Mouse (Mus musculus) leukemia stem cell, adult 10-12 weeks (primary cell): ENCODE data around the gene Hist1h3b. TPM values are rescaled to one million over a fixed set of nuclear protein-coding genes. Genes with fewer than 3 reads are reported as not detected.

Source experiments
- polyA plus RNA-seq: library from polyadenylated mRNA; stranded (reverse); fragments of >175 nt; gene quantifications from 2 replicates; pipeline ENCODE4 v1.2.3, GENCODE M21; 2012; ENCODE audit warnings: low replicate concordance

Hist1h3b gene
- 4.5 and 16.4 TPM in 2 replicates for polyA plus RNA-seq

DNA sequence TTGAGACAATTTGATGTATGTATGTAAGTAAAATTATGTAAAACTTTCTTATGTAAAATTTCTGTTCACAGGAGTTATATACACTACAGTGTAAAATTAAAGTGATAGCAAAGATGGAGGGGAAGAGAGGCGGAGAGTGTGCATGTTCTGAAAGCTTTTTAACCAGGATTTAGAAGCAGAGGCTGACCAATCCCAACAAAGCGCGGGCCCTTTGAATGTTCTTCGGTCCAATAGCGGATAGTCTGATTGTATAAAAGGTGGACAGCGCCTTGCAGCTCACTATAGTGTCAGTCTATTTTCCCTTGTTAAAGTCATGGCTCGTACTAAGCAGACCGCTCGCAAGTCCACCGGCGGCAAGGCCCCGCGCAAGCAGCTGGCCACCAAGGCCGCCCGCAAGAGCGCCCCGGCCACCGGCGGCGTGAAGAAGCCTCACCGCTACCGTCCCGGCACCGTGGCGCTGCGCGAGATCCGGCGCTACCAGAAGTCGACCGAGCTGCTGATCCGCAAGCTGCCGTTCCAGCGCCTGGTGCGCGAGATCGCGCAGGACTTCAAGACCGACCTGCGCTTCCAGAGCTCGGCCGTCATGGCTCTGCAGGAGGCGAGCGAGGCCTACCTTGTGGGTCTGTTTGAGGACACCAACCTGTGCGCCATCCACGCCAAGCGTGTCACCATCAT, at the start of gene Hist1h3b:
Hist1h3b (plus strand) TSS at position 201 of the 675 bp plus-strand sequence.

DNA sequence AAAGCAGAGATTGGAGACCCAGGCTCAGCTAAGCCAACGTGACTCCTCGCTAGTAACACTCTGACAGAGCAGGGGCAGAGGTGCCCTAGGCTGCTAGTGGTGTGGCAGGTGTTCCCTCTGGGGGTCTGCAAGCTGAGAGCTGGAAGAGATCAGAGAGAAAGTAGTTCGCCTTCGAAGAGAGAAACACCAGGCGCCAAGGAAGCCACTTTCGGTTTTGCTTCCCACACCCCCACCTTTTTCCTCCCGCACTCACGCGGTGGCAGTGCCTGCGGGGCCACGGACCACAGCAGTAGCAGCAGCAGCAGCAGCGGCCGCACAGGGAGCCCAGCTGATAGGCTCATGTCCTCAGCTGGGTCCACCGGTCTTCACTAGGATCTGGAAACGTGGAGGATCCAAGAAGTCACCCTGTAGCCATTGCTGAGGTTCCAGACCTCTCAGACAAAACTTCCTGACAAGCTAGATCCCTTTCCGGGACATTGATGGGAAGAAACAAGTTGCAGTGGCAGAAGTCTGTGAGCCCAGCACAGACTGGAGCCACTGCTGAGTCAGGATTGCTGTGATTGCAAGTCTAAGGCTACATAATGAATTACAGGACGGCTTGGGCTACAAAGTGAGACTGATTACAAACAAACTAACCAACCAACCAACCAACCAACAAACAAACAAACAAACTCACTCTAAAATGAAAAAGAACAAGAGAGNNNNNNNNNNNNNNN, 41.5 kb upstream of the Hist1h3b start, which contains the start of gene Hfe:
Hfe (minus strand) TSS at position 481 of the 716 bp plus-strand sequence.

DNA sequence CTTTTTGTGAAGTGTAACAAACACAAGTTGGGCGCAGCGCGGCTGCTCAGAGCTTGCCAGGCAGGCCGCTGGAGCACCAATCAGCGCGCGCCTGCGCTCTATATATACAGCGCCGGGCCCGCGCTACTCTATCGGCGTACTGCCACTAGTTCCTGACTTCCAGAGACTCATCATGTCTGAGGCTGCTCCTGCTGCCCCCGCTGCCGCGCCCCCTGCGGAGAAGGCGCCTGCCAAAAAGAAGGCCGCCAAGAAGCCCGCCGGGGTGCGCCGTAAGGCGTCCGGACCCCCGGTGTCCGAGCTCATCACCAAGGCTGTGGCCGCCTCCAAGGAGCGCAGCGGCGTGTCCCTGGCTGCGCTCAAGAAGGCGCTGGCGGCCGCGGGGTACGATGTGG, 13.4 kb upstream of the Hist1h3b start, which contains the start of gene Hist1h1c:
Hist1h1c (plus strand) TSS at position 132 of the 392 bp plus-strand sequence.

DNA sequence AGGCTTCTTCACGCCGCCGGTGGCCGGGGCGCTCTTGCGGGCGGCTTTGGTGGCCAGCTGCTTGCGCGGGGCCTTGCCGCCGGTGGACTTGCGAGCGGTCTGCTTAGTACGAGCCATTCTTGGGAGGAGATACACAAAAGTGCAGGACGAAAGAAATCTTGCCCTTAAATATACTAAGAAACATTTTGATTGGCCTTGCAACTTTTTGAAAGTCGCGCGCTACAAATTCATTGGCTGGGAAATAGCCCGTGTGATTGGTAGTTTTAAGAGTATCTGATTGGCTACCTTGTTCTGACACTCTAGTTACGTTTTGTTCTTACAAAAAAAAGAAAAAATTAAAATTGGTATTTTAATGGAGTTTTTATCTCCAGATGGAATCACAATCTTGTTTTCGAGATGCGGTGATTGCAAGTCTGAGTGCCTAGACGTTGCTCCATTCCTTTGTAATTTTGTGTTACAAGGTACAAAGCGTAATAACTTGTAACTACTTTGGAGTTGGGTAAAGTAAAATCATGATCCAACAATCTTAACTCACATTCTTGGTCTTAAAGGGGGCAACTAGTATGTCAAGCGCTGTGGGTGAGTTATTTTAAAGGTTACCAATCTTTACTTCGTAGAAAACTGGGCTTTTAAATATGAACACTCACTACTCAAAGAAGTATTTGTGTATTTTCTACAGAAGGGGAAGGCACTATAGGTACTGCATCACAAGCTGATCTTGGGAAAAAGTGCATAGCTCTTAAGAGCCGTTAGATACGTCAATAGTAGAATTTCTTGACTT, 6.5 kb upstream of the Hist1h3b start, which contains the start of gene Hist1h3c:
Hist1h3c (minus strand) TSS at position 222 of the 781 bp plus-strand sequence.

DNA sequence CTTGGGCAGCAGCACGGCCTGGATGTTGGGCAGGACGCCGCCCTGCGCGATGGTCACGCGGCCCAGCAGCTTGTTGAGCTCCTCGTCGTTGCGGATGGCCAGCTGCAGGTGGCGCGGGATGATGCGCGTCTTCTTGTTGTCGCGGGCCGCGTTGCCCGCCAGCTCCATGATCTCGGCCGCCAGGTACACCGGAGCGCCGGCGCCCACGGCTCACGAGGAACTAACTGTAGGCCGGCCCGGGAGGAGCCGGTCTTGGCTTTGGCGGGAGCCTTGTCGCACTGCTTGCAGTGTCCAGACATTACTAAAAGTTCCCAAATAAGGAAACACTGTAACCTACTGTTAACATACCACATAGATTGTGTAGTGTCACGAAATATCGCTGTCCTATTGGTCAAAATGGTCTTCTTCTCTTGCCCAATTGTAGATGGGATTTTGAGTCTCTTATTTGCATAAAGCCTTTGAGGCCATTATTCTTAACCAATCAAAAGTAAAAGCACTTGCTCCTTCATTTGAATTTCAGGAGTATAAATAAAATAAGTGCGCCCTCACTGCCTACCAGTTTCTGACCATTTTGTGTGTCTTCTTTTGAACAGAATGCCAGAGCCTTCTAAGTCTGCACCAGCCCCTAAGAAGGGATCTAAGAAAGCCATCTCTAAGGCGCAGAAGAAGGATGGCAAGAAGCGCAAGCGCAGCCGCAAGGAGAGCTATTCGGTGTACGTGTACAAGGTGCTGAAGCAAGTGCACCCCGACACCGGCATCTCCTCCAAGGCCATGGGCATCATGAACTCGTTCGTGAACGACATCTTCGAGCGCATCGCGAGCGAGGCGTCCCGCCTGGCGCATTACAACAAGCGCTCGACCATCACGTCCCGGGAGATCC, 5.6 kb upstream of the Hist1h3b start, which contains the start of gene Hist1h2bb:
Hist1h2bb (plus strand) TSS at position 534 of the 880 bp plus-strand sequence.

DNA sequence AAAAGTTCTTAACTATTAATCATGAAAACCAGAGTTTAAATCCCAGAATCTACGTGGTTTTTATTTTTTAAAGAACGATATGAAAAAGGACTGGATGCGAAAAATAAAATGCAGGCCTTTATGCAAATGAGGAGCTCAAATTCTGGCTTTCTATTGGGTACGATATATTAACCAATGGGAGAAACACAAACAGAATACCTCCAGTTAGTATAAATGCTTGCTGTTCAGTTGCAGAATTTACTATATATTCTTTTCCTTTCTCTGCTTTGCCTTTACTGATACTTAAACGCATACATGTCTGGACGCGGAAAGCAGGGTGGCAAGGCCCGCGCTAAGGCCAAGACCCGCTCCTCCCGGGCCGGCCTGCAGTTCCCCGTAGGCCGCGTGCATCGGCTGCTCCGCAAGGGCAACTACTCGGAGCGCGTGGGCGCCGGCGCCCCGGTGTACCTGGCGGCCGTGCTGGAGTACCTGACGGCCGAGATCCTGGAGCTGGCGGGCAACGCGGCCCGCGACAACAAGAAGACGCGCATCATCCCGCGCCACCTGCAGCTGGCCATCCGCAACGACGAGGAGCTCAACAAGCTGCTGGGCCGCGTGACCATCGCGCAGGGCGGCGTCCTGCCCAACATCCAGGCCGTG, 1.1 kb upstream of the Hist1h3b start, which contains the start of gene Hist1h2ab:
Hist1h2ab (plus strand) TSS at position 288 of the 639 bp plus-strand sequence.

DNA sequence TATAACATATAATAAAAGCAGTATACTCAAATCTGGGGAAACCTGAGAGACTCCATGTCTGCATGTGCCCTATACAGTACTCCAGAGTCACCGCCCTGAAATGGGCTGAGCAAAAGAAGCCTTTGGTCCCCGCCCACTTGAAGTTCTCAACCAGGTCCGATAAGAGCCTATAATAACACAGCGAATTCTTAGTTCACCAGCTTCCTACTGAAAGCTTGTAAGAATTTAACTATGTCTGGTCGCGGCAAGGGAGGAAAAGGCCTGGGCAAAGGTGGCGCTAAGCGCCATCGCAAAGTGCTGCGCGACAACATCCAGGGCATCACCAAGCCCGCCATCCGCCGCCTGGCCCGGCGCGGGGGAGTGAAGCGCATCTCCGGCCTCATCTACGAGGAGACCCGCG, 4.7 kb downstream of the Hist1h3b start, which contains the start of gene Hist1h4b:
Hist1h4b (plus strand) TSS at position 224 of the 400 bp plus-strand sequence.

DNA sequence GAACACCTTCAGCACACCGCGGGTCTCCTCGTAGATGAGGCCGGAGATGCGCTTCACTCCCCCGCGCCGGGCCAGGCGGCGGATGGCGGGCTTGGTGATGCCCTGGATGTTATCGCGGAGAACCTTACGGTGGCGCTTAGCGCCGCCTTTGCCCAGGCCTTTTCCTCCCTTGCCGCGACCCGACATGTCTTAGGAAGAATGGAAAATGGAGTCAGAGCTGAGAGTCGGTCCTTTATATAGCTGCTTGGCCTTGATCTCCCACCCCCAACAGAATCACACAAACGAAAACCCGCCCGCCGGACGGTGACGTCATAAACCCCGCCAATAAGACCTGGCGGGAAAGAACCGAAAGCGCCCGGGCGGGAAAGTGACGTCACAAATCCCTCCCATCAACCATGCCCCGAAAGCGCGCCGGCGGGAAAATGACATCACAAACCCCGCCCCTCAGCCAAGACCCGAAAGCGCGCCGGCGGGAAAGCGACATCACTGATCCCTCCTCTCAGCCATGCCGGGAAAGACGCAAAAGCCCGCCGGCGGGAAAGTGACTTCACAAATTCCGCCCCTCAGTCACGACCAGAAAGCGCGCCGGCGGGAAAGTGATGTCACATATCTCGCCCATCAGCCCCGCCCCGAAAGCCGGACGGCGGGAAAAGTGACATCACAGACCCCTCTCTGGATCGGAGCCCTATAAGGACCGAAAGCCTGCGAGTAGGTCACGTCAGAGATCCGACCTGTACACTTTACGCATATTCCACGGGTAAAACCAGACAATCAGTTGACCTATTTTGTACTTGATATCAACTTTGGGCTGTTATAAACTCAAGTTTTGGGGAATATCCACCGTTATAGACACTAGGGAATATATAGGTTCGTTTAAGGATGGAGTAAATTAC, 9.2 kb downstream of the Hist1h3b start, which contains the start of gene Hist1h4a:
Hist1h4a (minus strand) TSS at position 259 of the 893 bp plus-strand sequence.

DNA sequence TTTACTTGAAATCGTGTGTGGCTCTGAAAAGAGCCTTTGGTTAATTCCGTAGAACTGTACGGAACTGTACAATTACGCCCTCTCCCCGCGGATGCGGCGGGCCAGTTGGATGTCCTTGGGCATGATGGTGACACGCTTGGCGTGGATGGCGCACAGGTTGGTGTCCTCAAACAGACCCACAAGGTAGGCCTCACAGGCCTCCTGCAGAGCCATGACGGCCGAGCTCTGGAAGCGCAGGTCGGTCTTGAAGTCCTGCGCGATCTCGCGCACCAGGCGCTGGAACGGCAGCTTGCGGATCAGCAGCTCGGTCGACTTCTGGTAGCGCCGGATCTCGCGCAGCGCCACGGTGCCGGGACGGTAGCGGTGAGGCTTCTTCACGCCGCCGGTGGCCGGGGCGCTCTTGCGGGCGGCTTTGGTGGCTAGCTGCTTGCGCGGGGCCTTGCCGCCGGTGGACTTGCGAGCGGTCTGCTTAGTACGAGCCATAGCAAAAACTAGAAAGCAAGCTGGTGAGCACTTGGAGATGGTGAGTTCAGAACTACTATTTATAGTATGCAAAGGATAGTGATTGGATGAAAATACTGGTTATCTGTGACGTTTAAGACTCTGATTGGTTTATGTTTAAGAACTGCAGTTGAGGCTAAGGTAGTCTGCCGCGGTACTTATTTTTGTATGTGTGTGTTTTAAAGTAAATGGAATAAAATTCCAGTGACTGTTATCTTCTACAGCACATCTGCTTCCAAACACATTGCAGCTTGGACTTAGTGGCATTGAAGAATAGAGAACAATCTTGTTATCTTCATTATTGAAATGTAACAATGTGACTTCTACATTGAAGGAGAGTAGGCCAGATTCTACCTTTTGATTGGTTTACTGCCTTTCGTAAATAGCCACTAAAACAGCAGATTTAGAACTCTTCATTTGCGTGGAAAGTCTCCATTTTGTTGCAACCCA, 10.1 kb downstream of the Hist1h3b start, which contains the start of gene Hist1h3a:
Hist1h3a (minus strand) TSS at position 516 of the 951 bp plus-strand sequence.

DNA sequence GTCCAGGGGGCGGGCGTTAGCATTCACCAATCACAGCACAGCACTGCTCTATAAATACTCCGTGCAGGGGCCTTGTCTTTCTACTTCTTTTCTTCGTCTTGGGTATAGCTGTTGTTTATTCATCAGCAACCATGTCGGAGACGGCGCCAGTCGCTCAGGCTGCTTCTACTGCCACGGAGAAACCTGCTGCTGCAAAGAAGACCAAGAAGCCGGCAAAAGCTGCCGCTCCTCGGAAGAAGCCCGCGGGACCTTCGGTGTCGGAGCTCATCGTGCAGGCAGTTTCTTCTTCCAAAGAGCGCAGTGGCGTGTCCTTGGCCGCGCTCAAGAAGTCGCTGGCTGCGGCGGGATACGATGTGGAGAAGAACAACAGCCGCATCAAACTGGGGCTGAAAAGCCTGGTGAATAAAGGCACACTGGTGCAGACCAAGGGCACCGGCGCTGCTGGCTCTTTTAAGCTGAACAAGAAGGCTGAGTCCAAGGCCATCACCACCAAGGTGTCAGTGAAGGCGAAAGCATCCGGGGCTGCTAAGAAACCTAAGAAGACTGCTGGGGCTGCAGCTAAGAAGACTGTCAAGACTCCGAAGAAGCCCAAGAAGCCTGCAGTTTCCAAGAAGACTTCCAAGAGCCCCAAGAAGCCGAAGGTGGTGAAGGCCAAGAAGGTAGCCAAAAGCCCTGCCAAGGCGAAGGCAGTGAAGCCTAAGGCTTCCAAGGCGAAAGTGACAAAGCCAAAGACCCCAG, 11.7 kb downstream of the Hist1h3b start, which contains the start of gene Hist1h1a:
Hist1h1a (plus strand) TSS at position 81 of the 738 bp plus-strand sequence.

DNA sequence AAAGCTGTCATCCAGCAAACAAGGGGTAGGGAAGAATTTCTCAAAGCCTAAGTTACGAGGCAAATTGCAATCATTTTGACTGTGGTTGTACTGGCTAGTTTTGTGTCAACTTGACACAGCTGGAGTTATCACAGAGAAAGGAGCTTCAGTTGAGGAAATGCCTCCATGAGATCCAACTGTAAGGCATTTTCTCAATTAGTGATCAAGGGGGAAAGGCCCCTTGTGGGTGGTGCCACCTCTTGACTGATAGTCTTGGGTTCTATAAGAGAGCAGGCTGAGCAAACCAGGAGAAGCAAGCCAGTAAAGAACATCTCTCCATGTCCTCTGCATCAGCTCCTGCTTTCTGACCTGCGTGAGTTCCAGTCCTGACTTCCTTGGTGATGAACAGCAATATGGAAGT, 17.5 kb downstream of the Hist1h3b start, which contains the start of gene Trim38:
Trim38 (plus strand) TSS at position 301 of the 400 bp plus-strand sequence.

Other genes starting within 250 kb of the Hist1h3b start
- 22.4 and 24.1 TPM in 2 replicates for gene Hist1h4h, start 221.2 kb upstream of the Hist1h3b start, polyA plus RNA-seq
- 1,274 and 2,101 TPM in 2 replicates for gene Hist1h2af, start 218.4 kb upstream of the Hist1h3b start, polyA plus RNA-seq
- gene Hist1h3g, start 216.8 kb upstream of the Hist1h3b start, polyA plus RNA-seq, result 9.7 and 27.2 TPM in 2 replicates
- 2.6 and 2.9 TPM in 2 replicates for gene Hist1h2bh, start 208.9 kb upstream of the Hist1h3b start, polyA plus RNA-seq
- 7.8 and 13.9 TPM in 2 replicates for gene Hist1h3f, start 208.2 kb upstream of the Hist1h3b start, polyA plus RNA-seq
- gene Hist1h4f, start 200.6 kb upstream of the Hist1h3b start, polyA plus RNA-seq, result 39.6 and 48.6 TPM in 2 replicates
- 0.89 and 1.4 TPM in 2 replicates for gene Hist1h1d, start 199.0 kb upstream of the Hist1h3b start, polyA plus RNA-seq
- 12.2 and 20.5 TPM in 2 replicates for gene Hist1h3e, start 189.9 kb upstream of the Hist1h3b start, polyA plus RNA-seq
- gene Hist1h2ae, start 181.0 kb upstream of the Hist1h3b start, polyA plus RNA-seq, result 20.4 and 37.8 TPM in 2 replicates
- gene Hist1h2bg, start 180.9 kb upstream of the Hist1h3b start, polyA plus RNA-seq, result 19.7 and 30.7 TPM in 2 replicates
- 15.2 and 20.1 TPM in 2 replicates for gene Hist1h2bf, start 178.1 kb upstream of the Hist1h3b start, polyA plus RNA-seq
- gene Hist1h2ad, start 177.9 kb upstream of the Hist1h3b start, polyA plus RNA-seq, result 1.2 and 1.8 TPM in 2 replicates
- 1.1 and 5.4 TPM in 2 replicates for gene Hist1h3d, start 176.5 kb upstream of the Hist1h3b start, polyA plus RNA-seq
- 21.9 and 50.4 TPM in 2 replicates for gene Hist1h4d, start 170.7 kb upstream of the Hist1h3b start, polyA plus RNA-seq
- 1.7 and 2.0 TPM in 2 replicates for gene Hist1h2be, start 131.1 kb upstream of the Hist1h3b start, polyA plus RNA-seq
- gene Hist1h1e, start 129.7 kb upstream of the Hist1h3b start, polyA plus RNA-seq, result 6.8 and 18.7 TPM in 2 replicates
- gene Hist1h2ac, start 68.3 kb upstream of the Hist1h3b start, polyA plus RNA-seq, result 1.7 and 2.0 TPM in 2 replicates
- gene Hist1h2bc, start 68.1 kb upstream of the Hist1h3b start, polyA plus RNA-seq, result 3.1 and 3.3 TPM in 2 replicates
- not detected in 2 replicates for gene Hist1h1t, start 56.5 kb upstream of the Hist1h3b start, polyA plus RNA-seq
- 3.9 and 4.0 TPM in 2 replicates for gene Hist1h4c, start 53.8 kb upstream of the Hist1h3b start, polyA plus RNA-seq
- 5.0 and 7.1 TPM in 2 replicates for gene Hfe, start 41.4 kb upstream of the Hist1h3b start, polyA plus RNA-seq
- gene Hist1h1c, start 13.5 kb upstream of the Hist1h3b start, polyA plus RNA-seq, result 13.0 and 32.3 TPM in 2 replicates
- gene Hist1h3c, start 6.7 kb upstream of the Hist1h3b start, polyA plus RNA-seq, result 4.9 and 12.8 TPM in 2 replicates
- 14.4 and 31.0 TPM in 2 replicates for gene Hist1h2bb, start 5.5 kb upstream of the Hist1h3b start, polyA plus RNA-seq
- gene Hist1h2ab, start 1.1 kb upstream of the Hist1h3b start, polyA plus RNA-seq, result 39.8 and 47.5 TPM in 2 replicates
- 7.2 and 8.6 TPM in 2 replicates for gene Hist1h4b, start 4.7 kb downstream of the Hist1h3b start, polyA plus RNA-seq
- 40.2 and 48.3 TPM in 2 replicates for gene Hist1h4a, start 9.0 kb downstream of the Hist1h3b start, polyA plus RNA-seq
- 0.45 and 5.1 TPM in 2 replicates for gene Hist1h3a, start 10.1 kb downstream of the Hist1h3b start, polyA plus RNA-seq
- 1.2 and 1.7 TPM in 2 replicates for gene Hist1h1a, start 11.4 kb downstream of the Hist1h3b start, polyA plus RNA-seq
- not detected in 2 replicates for gene Trim38, start 17.6 kb downstream of the Hist1h3b start, polyA plus RNA-seq
- gene Slc17a2, start 54.7 kb downstream of the Hist1h3b start, polyA plus RNA-seq, result not detected in 2 replicates
- gene Slc17a3, start 87.2 kb downstream of the Hist1h3b start, polyA plus RNA-seq, result not detected in 2 replicates
- not detected in 2 replicates for gene Slc17a1, start 115.5 kb downstream of the Hist1h3b start, polyA plus RNA-seq
- not detected in 2 replicates for gene Slc17a4, start 162.7 kb downstream of the Hist1h3b start, polyA plus RNA-seq
- not detected in 2 replicates for gene Hist1h2ba, start 181.9 kb downstream of the Hist1h3b start, polyA plus RNA-seq
- not detected in 2 replicates for gene Hist1h2aa, start 182.2 kb downstream of the Hist1h3b start, polyA plus RNA-seq
- gene Scgn, start 238.9 kb downstream of the Hist1h3b start, polyA plus RNA-seq, result not detected in 2 replicates